Mouse (Mus musculus) CH12.LX (cell line): ENCODE data around the gene Kcne3.

Experiments
- CTCF ChIP-seq, 2 experiments: IDR thresholded peaks in 1 of 2; conservative IDR thresholded peaks in 1 of 2; 2 replicates each; pipeline ENCODE4 v1.5.1; 2011 to 2012; ENCODE audit warnings: low read depth in 2 of 2, low read length in 2 of 2, improper control_type of control experiment in 1 of 2, inconsistent platforms in 1 of 2, mild to moderate bottlenecking in 1 of 2, moderate library complexity in 1 of 2
- ETS1 ChIP-seq: conservative IDR thresholded peaks from 2 replicates; pipeline ENCODE4 v1.6.1; 2012; ENCODE audit warnings: low read depth, mild to moderate bottlenecking, inconsistent platforms, low read length, improper control_type of control experiment, moderate library complexity
- GABPA ChIP-seq: IDR thresholded peaks from 2 replicates; pipeline ENCODE4 v1.6.1; 2012; ENCODE audit warnings: low read depth, low read length, improper control_type of control experiment, inconsistent platforms; ENCODE audit not compliant: insufficient replicate concordance
- HCFC1 ChIP-seq: IDR thresholded peaks from 2 replicates; pipeline ENCODE4 v1.6.1; 2012; ENCODE audit warnings: low read depth, mild to moderate bottlenecking, inconsistent platforms, low read length, improper control_type of control experiment
- JUN ChIP-seq: IDR thresholded peaks from 2 replicates; pipeline ENCODE4 v1.6.1; 2011; ENCODE audit warnings: low read depth, mild to moderate bottlenecking, low read length, improper control_type of control experiment, moderate library complexity; ENCODE audit not compliant: insufficient read depth
- KAT2A ChIP-seq: IDR thresholded peaks from 2 replicates; pipeline ENCODE4 v1.6.1; 2012; ENCODE audit warnings: low read length, improper control_type of control experiment, inconsistent platforms; ENCODE audit not compliant: insufficient replicate concordance
- MAX ChIP-seq: IDR thresholded peaks from 2 replicates; pipeline ENCODE4 v1.6.1; 2011; ENCODE audit warnings: low read length, improper control_type of control experiment
- MEF2A ChIP-seq: IDR thresholded peaks from 2 replicates; pipeline ENCODE4 v1.6.1; 2014; ENCODE audit warnings: low read depth, mild to moderate bottlenecking, inconsistent platforms, low read length, improper control_type of control experiment, borderline replicate concordance
- POLR2A ChIP-seq: IDR thresholded peaks from 2 replicates; pipeline ENCODE4 v1.6.1; 2011; ENCODE audit warnings: low read depth, mild to moderate bottlenecking, improper control_type of control experiment, low read length
- TBP ChIP-seq: conservative IDR thresholded peaks from 2 replicates; pipeline ENCODE4 v1.6.1; 2011; ENCODE audit warnings: low read depth, low read length, improper control_type of control experiment
- USF1 ChIP-seq: IDR thresholded peaks from 2 replicates; pipeline ENCODE4 v1.6.1; 2014; ENCODE audit warnings: low read depth, mild to moderate bottlenecking, inconsistent platforms, low read length, improper control_type of control experiment

DNA sequence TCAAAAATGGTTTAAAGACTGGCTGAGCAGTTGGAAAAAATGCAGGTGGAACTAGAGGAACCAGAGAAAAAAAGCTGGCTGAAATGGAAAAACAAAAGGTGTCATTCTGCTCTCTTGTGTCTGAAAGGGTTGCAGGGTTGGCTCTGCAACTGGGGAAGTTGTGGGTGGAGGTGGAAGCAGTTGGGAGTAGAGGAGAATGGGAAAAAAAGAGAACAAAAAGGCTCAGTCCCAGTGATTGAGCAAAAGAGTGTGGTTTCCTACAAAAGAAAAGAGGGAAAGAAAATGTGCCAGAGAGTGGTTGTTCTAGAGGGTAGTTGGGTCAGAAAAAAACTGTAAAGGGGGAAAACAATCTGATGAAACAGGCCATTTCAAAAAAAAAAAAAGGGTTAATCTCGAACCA lies 35.7 kb upstream of the Kcne3 start:
- TF ChIP-seq CTCF (conservative IDR thresholded peaks at IDR 0.05 in 1 of 2, IDR thresholded peaks at IDR 0.05 in 1 of 2; ENCODE audit: low read depth in 2 of 2, low read length in 2 of 2) (no peak), USF1 (no peak), HCFC1 (no peak), MAX (no peak), JUN (no peak), POLR2A (no peak), KAT2A (no peak), GABPA (no peak), MEF2A (no peak), ETS1 (no peak), TBP (no peak)
